Comparison of ENCODE assay signal across 8 mouse cellular contexts in the genomic region with DNA sequence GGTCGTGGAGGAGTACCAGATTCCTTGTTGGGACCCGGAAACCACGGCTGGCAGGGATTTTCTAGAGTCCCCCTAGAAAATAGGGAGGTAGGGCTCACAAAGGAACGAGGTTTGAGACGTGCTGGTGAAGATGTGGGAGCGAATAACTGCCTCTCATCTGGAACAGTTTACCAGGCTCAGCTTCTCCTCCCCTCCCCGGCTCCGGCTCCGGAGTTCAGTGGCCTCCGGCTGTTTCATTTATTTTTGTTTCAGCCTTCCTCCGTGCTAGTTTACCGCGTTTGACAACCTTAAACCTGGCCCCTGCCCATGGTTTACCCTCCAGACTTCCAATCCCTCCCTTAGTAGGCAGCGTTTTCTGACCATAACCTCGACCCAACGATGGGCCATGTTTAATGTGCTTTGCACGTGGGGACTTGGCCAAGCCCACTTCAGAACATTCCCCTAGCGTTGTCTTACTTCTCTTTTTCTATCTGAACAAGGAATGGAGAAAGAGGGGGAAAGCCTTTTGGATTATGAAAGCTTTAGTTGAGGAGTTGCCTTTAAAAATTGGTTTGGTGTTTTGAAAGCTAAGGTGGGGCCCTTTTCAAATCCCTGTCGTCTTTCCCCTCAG. TPM values are rescaled to one million over a fixed set of nuclear protein-coding genes. Genes with fewer than 3 reads are reported as not detected.
DNase-seq lines count a peak whose midpoint lies in the region; ATAC-seq and TF ChIP-seq lines count a peak whose summit lies in the region.

No protein-coding gene starts in this region.

- no peak for TF ChIP-seq POLR2A in ES-Bruce4 (IDR thresholded peaks at IDR 0.05; ENCODE audit: insufficient read depth, low read length)

- no peak for TF ChIP-seq CTCF in ES-Bruce4 (IDR thresholded peaks at IDR 0.05; ENCODE audit: low read depth, low read length)
- no peak for TF ChIP-seq CTCF in hindbrain, postnatal 0 days (IDR thresholded peaks at IDR 0.05; ENCODE audit: low read depth)

- peaks cover 12% of the 10 kb centered on the region; the same call in 1 of the 2 replicates for H3K27me3 ChIP-seq in ES-Bruce4 (ENCODE audit: control insufficient read depth, insufficient read depth, low read length, poor library complexity, severe bottlenecking)
- H3K27me3 ChIP-seq in forebrain, embryonic 12.5 days = peaks cover 15% of the 10 kb centered on the region
- no peaks in the 10 kb centered on the region for H3K27me3 ChIP-seq in hindbrain, postnatal 0 days (ENCODE audit: insufficient read depth, low read length)
- H3K27me3 ChIP-seq in liver, embryonic 16.5 days (ENCODE audit: control insufficient read depth, insufficient read depth, low read depth, low read length) = peaks cover 46% of the 10 kb centered on the region
- H3K27me3 ChIP-seq in stomach, embryonic 15.5 days (replicated peaks) = peaks cover 6% of the 10 kb centered on the region; the same call in 1 of the 2 replicates

- peak overlapping the region; percentile 94 for H3K9ac ChIP-seq in ES-Bruce4 (ENCODE audit: low read depth, poor library complexity, severe bottlenecking)
- H3K9ac ChIP-seq in forebrain, embryonic 12.5 days = peak overlapping the region; percentile 98
- H3K9ac ChIP-seq in hindbrain, postnatal 0 days (replicated peaks; ENCODE audit: low read length) = peak overlapping the region; percentile 95
- no peak overlapping the region for H3K9ac ChIP-seq in liver, embryonic 16.5 days (ENCODE audit: low read depth, low read length)
- H3K9ac ChIP-seq in stomach, embryonic 15.5 days = peak overlapping the region; percentile 90; the same call in 1 of the 2 replicates

- H3K4me1 ChIP-seq in ES-Bruce4 (ENCODE audit: control insufficient read depth, insufficient read depth, low read length) = no peaks in the 10 kb centered on the region
- peaks cover 35% of the 10 kb centered on the region for H3K4me1 ChIP-seq in forebrain, embryonic 12.5 days
- peaks cover 16% of the 10 kb centered on the region for H3K4me1 ChIP-seq in hindbrain, postnatal 0 days (ENCODE audit: insufficient read depth, low read length)
- H3K4me1 ChIP-seq in liver, embryonic 16.5 days (ENCODE audit: control insufficient read depth, low read depth, low read length) = peaks cover 3% of the 10 kb centered on the region
- H3K4me1 ChIP-seq in stomach, embryonic 15.5 days = peaks cover 10% of the 10 kb centered on the region; the same call in 1 of the 2 replicates

- H3K36me3 ChIP-seq in ES-Bruce4 (ENCODE audit: control insufficient read depth, insufficient read depth, low read length, poor library complexity, severe bottlenecking) = no peaks in the 10 kb centered on the region
- H3K36me3 ChIP-seq in forebrain, embryonic 12.5 days (replicated peaks) = no peaks in the 10 kb centered on the region
- no peaks in the 10 kb centered on the region for H3K36me3 ChIP-seq in hindbrain, postnatal 0 days (ENCODE audit: insufficient read depth, low read length)
- H3K36me3 ChIP-seq in liver, embryonic 16.5 days (ENCODE audit: control insufficient read depth, insufficient read depth) = no peaks in the 10 kb centered on the region
- no peaks in the 10 kb centered on the region for H3K36me3 ChIP-seq in stomach, embryonic 15.5 days

- DNase-seq in CD4-positive, CD25-positive, alpha-beta regulatory T cell, adult 2 months (ENCODE audit: low read depth, low spot score) = peak; percentile 10
- DNase-seq in hindbrain, postnatal 0 days (ENCODE audit: low spot score) = peak; percentile 27
- no peak for DNase-seq in frontal cortex, adult 2 months (ENCODE audit: extremely low spot score in 1 of 2, low spot score in 1 of 2)

- no peaks in the 10 kb centered on the region for H3K9me3 ChIP-seq in ES-Bruce4 (replicated peaks; ENCODE audit: control insufficient read depth, insufficient read depth, low read length, poor library complexity, severe bottlenecking)
- no peaks in the 10 kb centered on the region for H3K9me3 ChIP-seq in forebrain, embryonic 12.5 days
- H3K9me3 ChIP-seq in hindbrain, postnatal 0 days (ENCODE audit: low read length) = no peaks in the 10 kb centered on the region
- no peaks in the 10 kb centered on the region for H3K9me3 ChIP-seq in liver, embryonic 16.5 days (replicated peaks; ENCODE audit: control insufficient read depth, low read length)
- H3K9me3 ChIP-seq in stomach, embryonic 15.5 days = no peaks in the 10 kb centered on the region

- H3K4me3 ChIP-seq in ES-Bruce4 (ENCODE audit: low read depth, low read length) = peak overlapping the region; percentile 37
- H3K4me3 ChIP-seq in forebrain, embryonic 12.5 days (replicated peaks) = peak overlapping the region; percentile 95
- peak overlapping the region; percentile 73 for H3K4me3 ChIP-seq in hindbrain, postnatal 0 days (ENCODE audit: low read length)
- H3K4me3 ChIP-seq in liver, embryonic 16.5 days (ENCODE audit: low read depth, low read length) = peak overlapping the region; percentile 68
- H3K4me3 ChIP-seq in stomach, embryonic 15.5 days (replicated peaks) = peak overlapping the region; percentile 92

- WGBS in forebrain, embryonic 12.5 days = 3% methylated on average over 19 of the region's 19 CpGs
- under 1% methylated on average over 19 of the region's 19 CpGs for WGBS in hindbrain, postnatal 0 days
- WGBS in liver, embryonic 16.5 days (ENCODE audit: insufficient replicate concordance) = 3% methylated on average over 19 of the region's 19 CpGs
- WGBS in stomach, embryonic 15.5 days = 2% methylated on average over 19 of the region's 19 CpGs

- ATAC-seq in CD4-positive, CD25-positive, alpha-beta regulatory T cell, adult 4 months = no peak
- ATAC-seq in forebrain, embryonic 12.5 days (ENCODE audit: low FRiP score) = no peak
- no peak for ATAC-seq in hindbrain, postnatal 0 days
- ATAC-seq in liver, embryonic 16.5 days (ENCODE audit: low read depth) = no peak
- ATAC-seq in stomach, embryonic 15.5 days (ENCODE audit: insufficient read depth, low FRiP score, low read depth) = no peak

- no peak for TF ChIP-seq EP300 in ES-Bruce4 (IDR thresholded peaks at IDR 0.05; ENCODE audit: insufficient read depth, low read depth, low read length)

- peak overlapping the region; percentile 94 for H3K4me2 ChIP-seq in forebrain, embryonic 12.5 days
- peak overlapping the region; percentile 92 for H3K4me2 ChIP-seq in hindbrain, postnatal 0 days (ENCODE audit: low read depth, low read length)
- H3K4me2 ChIP-seq in liver, embryonic 16.5 days (ENCODE audit: low read depth, low read length) = peak overlapping the region; percentile 64
- peak overlapping the region; percentile 97 for H3K4me2 ChIP-seq in stomach, embryonic 15.5 days

- no peak overlapping the region for H3K27ac ChIP-seq in ES-Bruce4 (ENCODE audit: insufficient read depth, low read length)
- H3K27ac ChIP-seq in forebrain, embryonic 12.5 days = 0 out of 2 replicates have a peak overlapping the region, but pooled peaks have one; percentile 84
- peak overlapping the region; percentile 89 for H3K27ac ChIP-seq in hindbrain, postnatal 0 days
- H3K27ac ChIP-seq in liver, embryonic 16.5 days (ENCODE audit: low read length) = no peak overlapping the region; the same call in 1 of the 2 replicates
- peak overlapping the region; percentile 82 for H3K27ac ChIP-seq in stomach, embryonic 15.5 days

RNA-seq across cellular contexts. Expression of a gene that starts 1.7 kb away (rescaled TPM):
- polyA plus RNA-seq in CD4-positive, CD25-positive, alpha-beta regulatory T cell, adult 4 months (2017; shearing (Covaris generic)) = 1 to 10 TPM; 3.0 to 3.5 TPM
- polyA plus RNA-seq in ES-Bruce4 (2011; ENCODE audit: insufficient read depth, insufficient read length, low read depth, missing spikeins) = 29.2 and 30.0 TPM in 2 replicates
- 24.6 and 27.9 TPM in 2 replicates for polyA plus RNA-seq in forebrain, embryonic 12.5 days (2016; fragmentation: Nextera tagmentation; extraction: Ambion mirVana)
- total RNA-seq in hindbrain, postnatal 0 days (2014; rRNA removed) = 82.7 and 99.0 TPM in 2 replicates
- 27.2 and 31.7 TPM in 2 replicates for polyA plus RNA-seq in hindbrain, postnatal 0 days (2015; fragmentation: Nextera tagmentation; extraction: Ambion mirVana)
- polyA plus RNA-seq in liver, embryonic 16.5 days (2015; fragmentation: Nextera tagmentation; extraction: Ambion mirVana) = 3.4 and 3.7 TPM in 2 replicates
- polyA plus RNA-seq in stomach, embryonic 15.5 days (2015; fragmentation: Nextera tagmentation; extraction: Ambion mirVana) = 17.3 and 19.1 TPM in 2 replicates
- polyA plus RNA-seq in frontal cortex, adult 2 months (2012; rRNA removed) = 66.5 and 69.9 TPM in 2 replicates

Comparison
In these comparisons a context has a peak if more than half of its experiments do, and no peak if none do; other contexts are left out.
1. DNase-seq: peak in CD4-positive, CD25-positive, alpha-beta regulatory T cell, adult 2 months (single experiment) and hindbrain, postnatal 0 days (single experiment); none in frontal cortex, adult 2 months (0 of 2).
2. H3K27ac ChIP-seq: peak in forebrain, embryonic 12.5 days (single experiment), hindbrain, postnatal 0 days (single experiment) and stomach, embryonic 15.5 days (single experiment); none in ES-Bruce4 (single experiment) and liver, embryonic 16.5 days (single experiment).
3. H3K4me3 ChIP-seq: peak in every context shown above with its lines; median percentile 95 in forebrain, embryonic 12.5 days; 92 in stomach, embryonic 15.5 days; 73 in hindbrain, postnatal 0 days; 68 in liver, embryonic 16.5 days; 37 in ES-Bruce4.
4. Peak in every context shown above with its lines, with median percentiles within 50 percentile points of each other: H3K4me2 ChIP-seq.